7 mouse cellular contexts compared by ENCODE assay signal in the genomic region with DNA sequence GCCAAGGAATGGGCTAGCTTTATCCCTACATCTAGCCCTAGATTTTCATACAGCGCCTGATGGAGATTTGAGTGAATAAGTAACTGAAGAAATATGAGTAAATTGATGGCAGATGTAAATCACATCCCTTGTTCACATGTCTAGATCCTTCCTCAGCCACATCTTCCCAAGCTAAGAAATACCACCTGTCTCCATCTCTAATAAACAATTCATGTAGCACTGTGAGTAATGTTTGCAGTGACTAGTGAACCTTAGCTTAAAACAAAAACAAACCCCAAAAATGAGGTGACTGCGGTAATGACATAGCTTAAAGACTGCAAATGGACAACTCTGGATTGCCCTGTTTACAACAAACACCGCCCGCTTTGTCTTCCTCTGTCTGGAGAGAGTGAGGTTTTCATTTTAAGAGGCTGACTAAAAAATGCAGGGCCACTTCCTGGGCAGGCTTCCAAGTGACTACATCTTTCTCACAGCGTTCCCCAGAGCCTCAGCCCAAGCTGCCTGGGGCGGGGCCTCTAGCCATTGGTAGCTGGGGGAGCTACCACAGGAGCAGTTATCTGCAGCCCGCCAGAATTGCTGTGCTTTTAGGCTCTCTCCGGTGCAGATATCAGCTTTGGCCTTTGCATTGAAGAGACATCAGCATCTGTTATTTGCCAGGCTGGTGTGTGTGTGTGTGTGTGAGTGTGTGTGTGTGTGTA. TPM values are rescaled to one million over a fixed set of nuclear protein-coding genes. Genes with fewer than 3 reads are reported as not detected.
DNase-seq lines count a peak whose midpoint lies in the region; ATAC-seq lines count a peak whose summit lies in the region.

No protein-coding gene starts in this region.

- intact Hi-C loops in heart, postnatal 36 days (cut with DNase I) = no loop called here

- peak; percentile 96 for ATAC-seq in activated CD4-positive, CD25-positive, alpha-beta regulatory T cell, adult 4 months
- ATAC-seq in frontal cortex, adult (ENCODE audit: low TSS enrichment) = peak; percentile 99

- peak; percentile 62 for DNase-seq in cerebellum, adult 11-12 months
- peak; percentile 26 to 46 for DNase-seq in heart, postnatal 36 days
- peak; percentile 11 to 38 for DNase-seq in layer of hippocampus, postnatal 14 days (ENCODE audit: low spot score in 2 of 2)
- DNase-seq in lung, postnatal 4 days = peak; percentile 39 to 53
- peak; percentile 26 to 43 for DNase-seq in right cerebral cortex, postnatal 36 days (ENCODE audit: low spot score in 2 of 2)

RNA-seq across cellular contexts. Expression of a gene that starts 46.0 kb away (rescaled TPM):
- polyA plus RNA-seq in activated CD4-positive, CD25-positive, alpha-beta regulatory T cell, adult 4 months (2017; shearing (Covaris generic)) = 1 to 10 TPM; 1.7 to 2.4 TPM
- total RNA-seq in heart, postnatal 36 days (2021) = under 1 TPM; 0.16 to 0.33 TPM
- total RNA-seq in layer of hippocampus, postnatal 14 days (2021) = 10 to 100 TPM; 43.1 to 44.4 TPM

Comparison
In these comparisons a context has a peak if more than half of its experiments do, and no peak if none do; other contexts are left out.
1. Peak in every context shown above with its lines: DNase-seq and ATAC-seq.
2. RNA of a gene that starts 46.0 kb away (total RNA-seq): 43.1 to 44.4 TPM in layer of hippocampus, postnatal 14 days; 0.16 to 0.33 TPM in heart, postnatal 36 days; every median in the first group is over 10 times any median in the second.